Mouse (Mus musculus) v-Abl transformed pro-B cells (cell line): Measurements from ENCODE around the gene Olfr1160.
"Not testable (repeated sequence)": the region's sequence is repeated elsewhere in the genome, so short reads cannot be mapped to it uniquely, and the experiment has no call there.

Source experiments
- in situ Hi-C, 2 experiments: fragments of 400-800 bp; cut with MboI; formaldehyde crosslinking; loops; one replicate each; pipeline ENCODE4 v1.15.1; 2025; ENCODE audit not compliant: unreplicated experiment in 2 of 2

Olfr1160 gene

DNA sequence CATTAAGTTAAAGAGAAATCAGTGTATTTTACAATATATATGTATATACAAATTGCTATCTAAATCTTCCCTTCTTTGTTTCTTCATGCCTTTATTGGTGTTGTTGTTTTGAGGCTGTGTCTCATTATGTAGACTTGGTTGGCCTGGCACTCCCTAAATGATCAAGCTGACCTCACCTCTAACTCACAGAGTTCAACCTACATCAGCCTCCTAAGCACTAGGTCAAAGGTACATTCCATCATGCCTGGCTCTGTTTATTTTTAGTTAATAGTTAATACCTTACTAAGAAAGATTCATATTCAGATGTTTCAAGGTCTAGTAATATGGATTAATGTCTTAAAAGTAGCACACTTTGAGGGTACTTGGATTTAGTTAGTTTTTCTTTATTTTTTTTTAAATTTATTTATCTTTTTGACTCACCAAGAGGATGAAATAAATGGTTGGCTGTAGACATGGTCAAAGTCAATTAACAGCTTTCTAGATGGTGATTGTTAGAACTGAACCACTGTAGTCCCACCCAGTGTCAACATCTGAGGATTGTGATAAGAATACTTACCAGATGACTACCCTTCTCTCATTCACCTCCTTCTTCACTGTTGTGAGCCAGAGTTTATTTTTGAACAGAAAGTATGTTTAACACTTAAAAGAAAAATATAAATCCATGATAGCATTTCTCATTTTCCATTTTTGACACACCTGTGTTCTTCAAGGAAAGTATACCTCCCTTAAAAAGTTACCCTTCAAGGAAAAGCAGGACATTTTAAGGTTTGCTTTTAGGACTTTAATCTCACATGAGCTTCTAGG is at the start of gene Olfr1160:
Olfr1160 (minus strand) TSS at position 754 of the 804 bp plus-strand sequence.
- in situ Hi-C loops, result no loop called here

DNA sequence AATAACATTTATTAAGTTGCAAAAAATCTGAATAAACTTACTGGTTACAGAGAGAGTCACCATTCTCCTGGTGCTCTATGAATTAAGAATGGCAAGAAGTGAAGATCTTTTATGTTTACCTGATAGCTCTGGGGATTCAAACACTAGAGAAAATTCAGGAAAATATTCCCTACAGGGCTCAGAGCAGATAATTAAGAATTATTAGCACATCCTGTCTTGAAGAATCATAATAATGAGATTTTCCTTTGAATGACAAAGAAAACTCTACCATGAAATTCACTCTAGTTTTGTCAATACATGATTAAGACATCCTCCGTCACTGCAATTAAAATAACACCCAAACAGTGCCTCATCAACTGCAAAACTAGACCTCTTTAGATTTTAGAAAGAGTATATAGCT is 43.0 kb upstream of the Olfr1160 start, which contains the start of gene Olfr1162:
Olfr1162 (minus strand) TSS at position 101 of the 400 bp plus-strand sequence.
- in situ Hi-C loops, result no loop called here

DNA sequence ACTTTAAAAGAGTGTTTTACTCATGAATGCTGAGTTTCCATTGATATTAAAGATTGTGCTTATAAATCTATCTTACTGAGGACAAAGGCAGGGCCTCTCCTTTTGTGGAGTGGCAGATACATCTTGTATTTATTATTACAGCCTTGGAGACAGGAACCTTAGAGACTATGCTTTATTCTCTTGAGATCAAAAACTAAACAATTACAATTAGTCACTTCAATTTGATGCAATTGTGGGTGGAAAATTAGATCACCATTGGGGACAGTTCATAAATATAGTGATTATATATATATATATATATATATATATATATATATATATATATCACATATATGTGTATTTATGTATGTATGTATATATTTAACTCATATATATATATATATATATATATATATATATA is 29.5 kb upstream of the Olfr1160 start, which contains the start of gene Olfr73:
Olfr73 (minus strand) TSS at position 101 of the 400 bp plus-strand sequence.
- in situ Hi-C loops, result no loop called here

DNA sequence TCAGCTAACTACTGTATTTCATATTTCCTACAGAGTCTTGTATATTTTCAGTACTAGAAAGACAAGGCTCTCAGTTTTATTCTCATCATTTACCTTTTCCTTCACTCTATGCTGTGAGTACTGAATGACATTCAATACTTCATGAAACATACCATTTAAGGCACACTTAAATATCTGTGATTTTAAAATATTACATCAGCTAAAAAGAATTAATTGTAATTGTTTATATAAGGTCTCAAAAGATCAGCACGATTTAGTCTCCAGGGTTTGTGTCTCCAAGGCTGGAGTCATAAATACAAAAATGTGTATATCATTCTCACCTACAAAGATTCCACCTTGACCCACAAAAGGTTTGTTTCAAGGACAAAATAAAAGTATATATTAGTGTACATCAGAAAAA is 14.4 kb upstream of the Olfr1160 start, which contains the start of gene Olfr1161:
Olfr1161 (plus strand) TSS at position 301 of the 400 bp plus-strand sequence.
- in situ Hi-C loops, result not testable (repeated sequence)

DNA sequence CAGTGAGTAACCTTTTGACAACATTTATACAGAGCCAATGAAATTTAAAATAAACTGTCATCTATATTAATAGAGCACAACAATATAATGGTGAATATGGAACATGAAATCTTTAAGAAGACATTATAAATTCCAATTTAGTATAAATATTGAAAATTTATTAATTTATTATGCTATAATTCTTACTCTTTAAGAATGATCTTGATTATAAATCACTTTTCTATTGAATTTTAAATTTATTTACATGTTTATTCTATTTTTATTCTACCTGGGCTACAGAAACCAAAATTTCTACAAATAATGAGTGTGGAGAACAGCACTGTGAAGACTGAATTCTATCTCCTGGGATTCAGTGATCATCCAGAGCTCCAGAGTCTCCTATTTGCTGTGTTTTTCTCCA is 18.3 kb downstream of the Olfr1160 start, which contains the start of gene Olfr1158:
Olfr1158 (plus strand) TSS at position 301 of the 400 bp plus-strand sequence.
- in situ Hi-C loops, result no loop called here

DNA sequence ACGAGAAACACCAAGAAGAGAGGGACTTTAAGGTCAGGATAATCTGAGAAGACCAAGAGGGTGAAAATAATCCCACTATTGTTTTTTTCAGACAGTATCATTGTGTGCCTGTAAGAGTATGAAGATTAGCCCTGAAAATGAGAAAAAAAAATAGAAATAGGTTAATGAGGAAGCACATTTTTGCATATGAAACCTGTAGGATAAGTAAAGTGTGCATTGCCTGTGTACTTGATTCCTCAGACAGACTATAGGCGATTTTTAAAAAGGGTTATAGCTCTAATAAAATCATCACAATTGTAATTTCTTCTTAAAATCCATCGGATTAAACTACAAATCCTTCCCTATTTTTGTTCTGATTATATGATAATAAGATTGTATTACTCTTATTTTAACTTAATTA is 33.5 kb downstream of the Olfr1160 start, which contains the start of gene Olfr74:
Olfr74 (minus strand) TSS at position 101 of the 400 bp plus-strand sequence.
- in situ Hi-C loops, result no loop called here

DNA sequence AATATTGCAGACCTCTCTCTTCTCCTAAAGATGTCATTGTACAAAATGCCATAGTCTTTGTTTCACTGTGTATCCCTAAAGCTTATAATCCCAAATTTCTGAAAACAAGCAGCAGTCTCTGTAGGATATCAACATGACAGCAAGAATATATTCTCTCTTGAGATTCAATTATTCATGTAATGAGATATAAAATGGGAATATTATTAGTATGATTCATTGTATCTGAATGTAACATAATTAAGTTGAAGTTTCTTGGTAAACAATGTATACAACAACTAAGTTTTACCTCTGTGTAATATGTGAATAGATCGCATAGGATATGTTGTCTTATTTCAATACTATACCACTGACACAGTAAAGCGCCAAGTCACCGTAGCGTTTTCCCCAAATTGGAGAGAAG is 39.9 kb downstream of the Olfr1160 start, which contains the start of gene Olfr1157:
Olfr1157 (minus strand) TSS at position 101 of the 400 bp plus-strand sequence.
- in situ Hi-C loops, result no loop called here

DNA sequence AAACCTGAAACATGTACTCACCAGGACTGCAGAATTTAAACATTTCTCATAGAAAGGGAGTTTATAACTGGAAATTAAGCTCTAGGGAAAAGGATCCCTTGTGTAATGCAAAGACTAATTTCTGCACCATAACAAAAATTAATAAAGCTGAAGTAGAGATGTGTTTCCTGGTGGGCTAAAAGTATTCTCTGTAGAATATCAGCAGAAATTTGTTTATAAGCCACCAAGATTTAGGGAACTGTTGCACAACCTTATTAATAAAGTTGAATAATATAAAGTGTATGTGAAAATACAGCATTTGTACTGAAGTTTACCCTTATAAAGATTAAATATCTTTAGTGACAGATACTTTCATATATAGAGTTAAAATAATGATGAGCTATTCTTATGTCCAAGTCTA is 55.1 kb downstream of the Olfr1160 start, which contains the start of gene Olfr1156:
Olfr1156 (minus strand) TSS at position 101 of the 400 bp plus-strand sequence.
- in situ Hi-C loops, result no loop called here
